Mouse (Mus musculus) cerebellum, adult 9-10 months (tissue): ENCODE results near the gene Rela.
A peak's percentile ranks its signal among the peaks of the same experiment; 100 is the strongest.
"Not testable (repeated sequence)": the region's sequence is repeated elsewhere in the genome, so short reads cannot be mapped to it uniquely, and the experiment has no call there.

Experiments
- DNase-seq: peaks from one replicate; pipeline ENCODE4 v3.0.0; 2022

The Rela gene

DNA sequence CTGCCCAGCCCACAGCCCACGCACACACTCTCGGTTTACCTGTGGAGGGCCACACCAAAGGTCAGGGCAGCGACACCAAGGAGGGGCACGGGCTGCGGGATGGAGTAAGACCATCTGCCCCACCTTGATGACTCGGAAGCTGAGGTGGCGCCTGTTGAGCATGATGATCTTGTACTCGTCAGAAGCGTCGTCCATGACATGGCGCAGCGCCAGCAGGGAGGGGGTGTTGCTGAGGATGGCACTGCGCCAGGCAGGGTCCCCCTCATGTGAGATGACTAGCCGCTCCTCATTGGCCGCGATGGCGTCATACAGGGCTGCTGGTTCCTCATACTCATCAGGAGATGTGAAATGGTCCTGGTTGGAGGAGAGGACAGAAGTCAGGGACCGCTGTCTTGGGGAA, 29.1 kb downstream of the Rela start:
- no peak for DNase-seq

DNA sequence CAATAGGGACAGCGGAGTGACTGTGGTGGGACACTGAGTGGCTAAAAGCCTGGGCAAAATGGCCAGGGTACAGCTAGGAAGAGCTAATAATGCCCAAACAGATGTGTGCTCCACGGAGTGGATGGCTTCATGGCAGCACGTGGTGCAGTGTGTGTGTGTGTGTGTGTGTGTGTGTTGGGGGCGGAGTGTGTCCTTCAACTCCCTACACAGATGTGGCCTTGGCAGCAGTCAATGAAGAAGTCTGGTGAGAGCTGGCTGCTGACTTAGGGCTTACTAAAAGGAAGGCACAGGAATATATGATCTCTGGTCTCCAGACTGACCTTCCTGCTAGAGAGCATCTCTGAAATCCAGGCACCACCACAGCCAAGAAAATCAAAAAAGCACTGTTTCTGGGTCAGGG, 31.1 kb downstream of the Rela start:
- no peak for DNase-seq

DNA sequence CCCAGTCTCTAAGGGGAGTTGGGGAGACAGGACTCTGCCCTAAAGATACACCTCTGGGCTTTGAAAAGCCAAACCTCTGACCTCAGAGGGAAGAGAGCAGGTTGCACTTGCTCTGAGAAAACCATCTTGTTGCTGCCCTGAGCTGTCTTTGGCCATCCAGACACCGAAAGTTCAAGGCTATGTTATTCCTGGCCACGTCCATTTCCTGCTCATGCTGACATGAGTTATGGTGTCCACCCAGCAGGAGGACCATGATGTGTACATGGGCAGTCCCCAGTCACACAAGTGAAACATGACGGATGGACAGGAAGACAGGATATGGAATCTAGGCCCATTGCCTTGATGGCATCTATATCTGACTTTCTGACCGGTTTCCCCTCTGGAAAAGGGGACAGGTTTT, 43.1 kb downstream of the Rela start:
- no peak for DNase-seq

DNA sequence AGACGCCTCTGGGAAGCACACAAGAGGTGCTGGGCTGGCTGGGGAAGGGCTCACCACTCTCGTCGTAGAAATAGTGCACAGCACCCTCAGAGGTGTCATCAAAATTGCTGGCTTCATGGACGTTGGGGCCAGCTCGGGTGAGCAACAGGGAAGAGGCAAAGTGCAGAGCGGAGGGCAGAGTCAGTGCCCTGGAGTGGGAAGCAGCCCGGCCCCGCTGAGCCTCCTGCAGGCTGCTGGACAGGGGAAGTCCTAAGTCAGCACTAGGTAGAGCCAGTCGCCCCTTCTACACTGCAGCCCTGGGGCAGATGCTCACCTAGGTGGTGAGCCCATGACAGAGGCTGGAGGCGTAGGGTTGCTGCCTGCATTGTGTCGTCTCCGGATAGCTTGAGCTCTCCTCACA, 47.0 kb downstream of the Rela start:
- DNase-seq, result no peak

DNA sequence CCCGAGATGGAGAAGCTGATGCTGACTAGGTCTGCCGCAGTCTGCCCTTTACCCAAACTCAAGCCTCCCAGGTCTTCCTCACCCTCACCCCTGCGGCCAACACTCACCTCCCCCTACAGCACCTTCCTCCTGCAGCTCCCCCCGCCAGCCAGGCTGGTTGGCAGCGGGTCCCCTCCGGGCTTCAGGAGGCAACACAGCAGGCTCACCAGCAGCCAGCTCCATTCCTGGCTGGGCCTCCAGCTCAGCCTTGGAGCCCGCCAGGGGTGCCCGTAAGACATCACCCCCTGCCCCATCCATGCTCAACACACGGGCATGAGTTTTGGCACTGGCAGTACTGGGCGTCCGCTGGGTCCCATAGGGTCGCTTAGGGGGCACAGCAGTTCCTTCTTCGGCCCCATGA, 47.7 kb downstream of the Rela start:
- no peak for DNase-seq

DNA sequence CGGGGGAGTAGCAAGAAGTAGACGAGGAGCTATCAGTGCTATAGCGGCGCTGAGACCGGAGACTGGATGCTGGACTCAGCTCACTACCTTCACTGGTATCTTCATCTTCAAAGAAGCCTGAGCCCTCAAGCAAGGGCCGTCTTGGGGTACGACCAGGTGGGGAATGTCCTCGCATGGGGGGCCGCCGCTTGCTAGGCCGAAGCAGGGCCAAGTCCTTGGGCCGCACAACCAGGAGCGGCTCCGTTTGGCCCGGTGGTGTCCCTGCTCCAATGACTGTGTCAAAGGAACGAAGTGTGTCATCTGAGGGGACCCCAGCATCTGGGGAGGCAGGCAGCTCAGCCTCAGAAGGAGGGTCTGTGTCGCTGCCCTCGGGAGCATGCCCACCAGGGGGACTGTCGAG, 48.1 kb downstream of the Rela start:
- no peak for DNase-seq

DNA sequence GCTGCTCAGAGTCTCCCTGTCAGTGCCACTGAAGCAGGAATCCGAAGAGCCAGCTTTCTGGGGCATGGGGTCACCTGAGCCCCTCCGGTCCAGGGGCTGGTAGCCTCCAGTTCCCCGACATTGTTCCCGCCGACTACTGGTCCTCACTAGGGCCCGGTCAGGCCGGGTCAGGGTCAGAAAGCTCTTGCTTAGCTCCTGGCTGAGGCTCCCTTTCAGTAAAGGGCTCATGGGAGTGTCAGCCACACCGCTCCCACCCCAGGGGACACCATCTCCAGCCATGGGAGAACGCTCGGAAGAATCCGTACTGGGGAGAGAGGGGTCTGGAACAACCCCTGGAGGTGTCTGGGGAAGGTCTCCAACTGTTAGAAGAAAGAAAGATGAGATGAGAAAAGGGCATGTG, 48.6 kb downstream of the Rela start:
- DNase-seq, result no peak

DNA sequence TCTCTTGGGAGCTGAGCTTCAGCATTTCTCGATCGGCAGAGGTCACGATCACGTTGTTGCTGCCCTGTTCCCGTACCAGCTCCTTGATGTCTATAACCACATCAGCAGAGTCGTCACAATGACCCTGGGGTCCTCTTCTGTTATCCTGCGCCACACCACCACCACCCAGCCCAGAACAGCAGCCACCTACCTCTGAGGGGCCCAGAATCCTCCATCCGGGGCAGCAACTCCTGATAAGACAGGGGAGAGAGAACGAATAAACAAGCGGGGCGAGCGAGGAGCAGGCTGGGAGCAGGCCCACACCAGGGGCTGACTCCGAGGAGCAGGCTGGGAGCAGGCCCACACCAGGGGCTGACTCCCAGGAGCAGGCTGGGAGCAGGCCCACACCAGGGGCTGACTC, 49.2 kb downstream of the Rela start:
- no peak for DNase-seq

DNA sequence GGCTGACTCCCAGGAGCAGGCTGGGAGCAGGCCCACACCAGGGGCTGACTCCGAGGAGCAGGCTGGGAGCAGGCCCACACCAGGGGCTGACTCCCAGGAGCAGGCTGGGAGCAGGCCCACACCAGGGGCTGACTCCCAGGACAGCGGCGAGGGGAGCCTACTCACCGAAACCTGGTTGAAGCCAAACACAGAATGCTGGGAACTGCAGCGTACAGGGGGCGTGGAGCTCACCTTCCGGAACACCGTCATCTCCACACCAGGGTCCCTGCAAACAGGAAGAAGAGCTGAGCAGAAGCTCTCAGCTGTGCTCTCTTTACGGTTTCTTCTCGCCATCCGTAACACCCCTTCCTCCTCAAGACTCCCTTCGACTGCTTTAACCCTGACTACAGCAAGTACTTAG, 49.7 kb downstream of the Rela start:
- DNase-seq, result not testable (repeated sequence)

DNA sequence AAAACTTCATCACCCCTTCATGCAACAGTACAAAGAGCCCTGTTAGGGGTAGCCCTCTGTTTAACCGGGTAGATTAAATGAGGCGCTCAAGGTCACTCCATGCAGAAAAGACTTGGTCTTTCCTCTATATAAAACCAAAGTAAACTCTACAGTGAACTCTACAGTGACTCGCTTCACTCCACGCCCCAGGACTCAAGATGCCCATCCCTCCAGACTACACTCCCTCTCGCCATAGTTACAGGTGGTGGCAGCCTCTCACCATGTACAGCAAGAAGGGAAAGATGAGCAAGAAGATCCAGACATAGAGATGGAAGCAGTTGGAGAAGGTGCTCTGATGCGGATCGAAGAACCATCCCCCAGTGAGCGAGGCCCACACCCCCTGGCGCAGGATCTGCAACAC, 50.5 kb downstream of the Rela start:
- DNase-seq, result no peak

DNA sequence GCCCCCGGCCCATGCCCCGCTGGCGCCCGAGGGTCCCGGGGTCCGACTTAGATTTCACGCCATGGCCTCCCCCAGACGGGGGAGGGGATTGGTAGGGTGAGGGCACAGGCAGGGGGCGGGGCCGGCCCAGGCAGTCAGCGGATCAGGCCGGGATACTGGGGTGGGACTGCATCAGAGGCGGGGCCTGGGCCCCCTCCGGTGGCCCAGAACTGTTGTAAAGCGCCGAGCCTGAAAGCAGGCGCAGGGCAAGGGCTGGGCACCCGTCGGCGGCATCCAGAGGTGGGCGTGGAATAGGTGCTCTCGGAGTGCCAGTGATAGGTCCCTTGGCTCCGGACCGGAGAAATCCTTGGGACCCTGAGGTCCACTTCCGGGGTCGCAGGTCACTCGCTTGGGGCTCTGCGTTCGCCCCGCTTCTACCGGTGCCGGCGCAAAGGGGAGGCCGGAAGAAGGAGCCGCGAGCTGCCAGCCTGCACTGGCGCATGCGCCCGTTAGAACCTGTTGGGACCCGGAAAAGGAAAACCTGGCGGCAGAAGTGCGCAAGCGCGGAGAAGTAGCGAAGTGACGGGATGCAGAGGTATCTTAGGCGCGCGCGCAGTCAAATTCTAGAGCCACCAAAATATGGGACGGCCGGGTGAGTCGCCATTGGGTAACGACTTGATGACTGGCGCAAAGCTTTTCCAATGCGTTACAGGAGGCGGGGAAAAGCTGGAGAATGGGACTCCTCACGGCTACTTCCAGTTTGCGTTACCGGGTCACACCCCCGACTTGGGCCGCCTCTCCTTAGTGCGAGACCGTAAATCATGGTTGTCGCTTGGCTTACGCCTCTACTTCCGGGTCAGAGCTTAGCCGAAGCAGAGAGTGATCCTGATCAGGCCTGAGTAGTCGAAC, 51.2 kb downstream of the Rela start, which contains the start of the genes Map3k11 and Pcnx3:
Map3k11 (plus strand) TSS at position 543 of the 888 bp plus-strand sequence.
Pcnx3 (minus strand) TSS at position 709 of the 888 bp plus-strand sequence.
- DNase-seq, result peak; percentile 98

DNA sequence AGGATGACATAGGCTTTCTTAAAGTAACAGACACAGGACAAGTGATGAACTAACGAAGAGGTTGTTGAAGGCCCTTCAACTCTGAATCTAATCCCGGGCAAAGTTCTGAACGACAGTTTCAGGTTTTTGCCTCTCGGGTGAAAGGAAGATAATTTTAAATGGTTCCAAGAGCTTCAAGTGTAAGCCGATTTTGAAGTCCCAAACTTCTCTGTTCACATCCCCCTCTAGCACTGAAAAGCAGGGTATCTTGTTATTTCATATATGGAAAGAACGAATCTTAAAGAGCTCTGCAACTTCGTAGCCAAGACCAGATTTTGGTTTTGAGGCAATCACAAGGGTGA, 51.8 kb downstream of the Rela start:
- DNase-seq, result no peak

DNA sequence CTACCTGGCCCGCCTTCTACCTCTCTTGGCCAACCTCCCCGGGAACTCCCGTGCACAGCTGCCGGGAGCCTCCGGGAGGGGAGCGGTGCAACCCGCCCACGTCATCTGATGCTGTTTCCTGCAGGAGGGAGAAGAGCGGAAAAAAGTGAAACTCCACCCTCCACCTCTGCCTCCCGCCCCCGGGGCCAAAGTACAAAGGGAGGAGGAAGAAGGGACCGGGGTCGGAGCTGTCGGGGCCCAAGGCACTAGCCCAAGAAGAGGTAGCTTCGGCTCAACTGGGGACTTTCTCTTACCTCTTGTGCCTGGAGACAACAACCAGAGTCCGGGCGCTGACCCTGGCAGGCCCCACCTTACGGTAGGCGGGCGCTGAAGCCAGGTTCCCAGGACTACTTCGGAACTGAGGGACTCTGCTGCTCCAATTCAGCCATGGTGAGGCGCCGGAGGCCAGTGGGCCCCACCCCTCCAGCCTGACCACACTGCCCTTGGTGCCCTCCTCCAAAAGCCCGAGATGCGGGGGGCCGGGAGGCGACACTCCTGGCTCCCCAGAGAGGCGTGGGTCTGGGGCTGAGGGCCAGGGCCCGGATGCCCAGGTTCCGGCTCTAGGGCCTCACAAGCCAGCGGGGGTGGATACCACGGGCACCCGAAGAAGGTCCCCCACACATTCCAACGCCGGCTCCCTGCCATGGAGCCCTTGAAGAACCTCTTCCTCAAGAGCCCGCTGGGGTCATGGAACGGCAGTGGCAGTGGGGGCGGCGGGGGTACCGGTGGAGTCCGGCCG, 52.5 kb downstream of the Rela start:
- peak; percentile 78 for DNase-seq

DNA sequence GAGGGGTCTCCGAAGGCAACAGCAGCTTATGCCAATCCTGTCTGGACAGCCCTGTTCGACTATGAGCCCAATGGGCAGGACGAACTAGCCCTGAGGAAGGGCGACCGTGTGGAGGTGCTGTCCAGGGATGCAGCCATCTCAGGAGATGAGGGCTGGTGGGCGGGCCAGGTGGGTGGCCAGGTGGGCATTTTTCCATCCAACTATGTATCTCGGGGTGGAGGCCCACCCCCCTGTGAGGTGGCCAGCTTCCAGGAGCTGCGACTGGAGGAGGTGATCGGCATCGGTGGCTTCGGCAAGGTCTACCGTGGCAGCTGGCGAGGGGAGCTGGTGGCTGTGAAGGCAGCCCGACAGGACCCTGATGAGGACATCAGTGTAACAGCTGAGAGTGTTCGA, 53.1 kb downstream of the Rela start:
- peak; percentile 65 for DNase-seq

DNA sequence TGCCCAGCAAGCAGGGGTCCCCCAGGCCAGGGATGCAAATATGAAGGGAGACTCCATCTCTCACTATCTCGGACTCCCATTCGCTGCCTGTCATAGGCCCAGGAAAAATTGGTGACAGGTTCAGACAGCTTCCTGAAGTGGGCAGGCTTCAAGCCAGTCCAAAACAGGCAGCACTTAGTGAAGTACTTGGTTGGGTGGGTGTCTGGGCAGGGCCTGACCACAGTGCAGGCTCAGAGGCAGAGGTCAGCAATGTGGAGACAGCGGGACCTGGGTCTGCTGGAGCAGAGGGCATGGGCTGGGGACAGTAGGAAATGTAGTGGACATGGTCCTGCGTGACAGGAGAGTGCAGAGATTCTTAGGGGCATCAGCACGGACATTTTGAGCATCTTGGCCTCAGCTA, 54.3 kb downstream of the Rela start:
- DNase-seq, result no peak

DNA sequence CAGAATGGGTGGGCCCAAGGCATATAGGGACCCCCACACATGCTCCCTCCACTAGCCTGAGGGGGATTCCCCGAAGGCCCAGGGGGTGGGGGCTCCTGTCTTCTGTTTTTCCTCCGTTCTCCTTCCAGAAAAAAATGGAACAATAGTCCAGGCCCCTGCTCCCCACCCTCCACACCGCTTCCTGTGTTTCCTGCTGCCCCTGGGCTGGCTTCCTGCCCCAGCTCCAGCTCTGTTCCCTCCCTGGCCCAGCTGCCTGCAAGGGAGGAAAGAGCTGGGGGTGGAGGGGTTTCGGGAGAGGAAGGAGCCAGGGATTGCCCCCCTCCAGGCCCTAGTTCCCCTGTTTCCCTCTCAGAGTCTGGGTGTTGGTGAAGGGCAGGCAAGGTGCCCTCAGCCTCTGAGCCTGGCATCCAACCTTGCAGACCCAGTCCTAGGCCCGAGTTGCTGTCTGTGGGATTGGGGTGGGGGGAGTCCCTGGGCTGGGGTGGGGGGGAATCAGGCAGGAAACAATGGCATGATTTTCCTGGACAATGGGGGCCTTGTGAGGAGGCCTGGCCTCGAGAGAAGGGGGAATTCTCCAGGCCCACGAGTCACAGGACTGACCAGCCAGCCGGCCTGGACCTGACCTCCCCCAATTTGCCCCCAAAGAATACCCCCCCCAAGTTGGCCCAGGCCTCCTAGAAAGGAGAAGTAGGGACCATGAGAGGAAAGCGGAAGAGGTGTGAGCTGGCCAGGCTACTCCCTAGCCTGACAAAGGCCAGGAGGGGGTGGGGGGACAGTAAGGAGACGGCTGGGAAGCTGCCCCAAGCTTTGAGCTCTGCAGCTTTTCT, 55.0 kb downstream of the Rela start:
- no peak for DNase-seq

DNA sequence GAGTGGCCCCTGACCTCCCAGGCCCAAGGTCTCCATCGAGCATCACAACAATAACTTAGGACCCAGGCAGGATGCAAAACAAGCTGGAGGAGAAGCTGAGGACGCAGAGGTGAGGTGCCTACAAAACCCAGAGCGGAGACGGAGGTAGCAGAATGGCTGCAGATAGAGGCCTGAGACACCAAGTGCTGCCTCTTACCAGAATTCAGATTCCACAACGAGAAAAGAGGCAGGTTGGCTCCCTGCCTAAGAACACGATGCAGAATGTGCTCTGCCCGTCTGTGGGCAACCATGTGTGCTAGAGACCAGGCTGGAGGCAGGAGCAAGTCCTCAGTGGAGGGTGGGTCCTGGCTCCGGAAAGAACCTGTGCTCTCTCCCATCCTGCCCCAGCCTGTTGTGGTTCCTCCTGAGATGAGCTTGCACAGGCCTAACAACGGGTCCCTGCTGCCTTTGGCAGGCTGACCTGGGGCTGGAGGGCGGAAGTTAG, 55.7 kb downstream of the Rela start:
- no peak for DNase-seq

DNA sequence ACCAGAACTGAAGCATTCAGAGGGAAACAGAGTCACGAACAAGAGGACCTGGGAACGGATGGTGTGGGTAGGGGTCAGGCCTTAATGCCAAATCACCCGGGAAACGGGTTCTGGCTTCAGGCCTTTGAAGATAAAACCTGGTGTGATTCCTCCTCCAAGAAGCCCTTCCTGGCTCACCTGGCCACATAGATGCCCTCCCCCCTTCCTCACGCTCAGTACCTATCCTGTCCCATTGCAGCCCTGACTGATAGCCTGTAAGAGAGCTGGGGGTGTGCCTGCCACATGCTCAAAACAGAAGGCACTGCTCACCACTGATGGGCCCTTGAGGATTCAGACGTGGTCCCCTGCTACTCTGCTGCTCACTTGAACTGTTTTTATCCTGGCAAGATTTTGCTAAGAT, 56.5 kb downstream of the Rela start:
- DNase-seq, result no peak

DNA sequence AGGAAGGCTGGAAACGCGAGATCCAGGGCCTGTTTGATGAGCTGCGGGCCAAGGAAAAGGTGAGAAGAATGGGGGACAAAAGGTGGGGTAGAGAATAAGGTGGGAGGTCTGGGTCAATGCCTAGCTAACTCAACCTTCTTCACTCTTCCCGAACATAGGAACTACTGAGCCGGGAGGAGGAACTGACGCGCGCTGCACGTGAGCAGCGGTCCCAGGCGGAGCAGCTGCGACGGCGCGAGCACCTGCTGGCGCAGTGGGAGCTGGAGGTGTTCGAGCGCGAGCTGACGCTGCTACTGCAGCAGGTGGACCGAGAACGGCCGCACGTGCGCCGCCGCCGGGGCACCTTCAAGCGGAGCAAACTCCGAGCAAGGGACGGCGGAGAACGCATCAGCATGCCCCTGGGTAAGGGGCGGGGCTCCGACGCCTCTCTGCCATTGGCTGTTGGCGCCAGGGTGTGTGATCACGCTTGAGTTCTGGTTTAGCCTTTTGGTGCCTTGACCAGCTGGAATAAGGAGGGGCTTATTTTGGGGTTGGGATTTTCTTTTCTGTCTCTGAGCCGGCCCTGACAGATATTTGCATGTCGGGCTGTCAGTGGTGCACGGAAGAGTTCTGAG, 58.7 kb downstream of the Rela start:
- DNase-seq, result no peak
